ENCODE assay signal across 11 mouse cellular contexts in the genomic region with DNA sequence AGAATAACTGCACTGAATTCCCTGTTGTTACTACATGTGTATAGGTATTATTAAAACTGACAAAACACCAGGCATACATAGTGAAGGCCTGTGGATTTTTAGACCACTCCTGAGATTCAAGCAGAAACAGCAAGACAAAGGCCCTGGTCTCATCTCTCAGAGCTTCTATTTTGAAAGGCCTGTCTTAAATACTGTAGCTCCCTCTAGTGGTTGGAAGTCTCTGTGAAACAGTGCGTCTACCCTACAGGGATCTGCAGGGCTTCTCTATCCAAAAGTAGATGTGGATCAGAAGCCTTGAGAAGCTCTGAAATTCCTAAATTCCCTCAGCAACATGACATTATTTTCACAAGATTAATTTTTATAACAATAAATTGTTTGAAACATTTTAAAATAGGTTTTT. TPM values are rescaled to one million over a fixed set of nuclear protein-coding genes. Genes with fewer than 3 reads are reported as not detected.
DNase-seq lines count a peak whose midpoint lies in the region; ATAC-seq and TF ChIP-seq lines count a peak whose summit lies in the region.
"Had no signal": no experiment of that assay in that cellular context is flagged by ENCODE, and none has a peak within 500 bp of the region (broad histone marks: within the 10 kb centered on the region; RNA-seq: fewer than 3 reads in every experiment).

No protein-coding gene starts in this region.

- DNase-seq in frontal cortex, postnatal 14 days (ENCODE audit: low spot score in 2 of 2), result no peak
- peak; percentile 21 for DNase-seq in lung, postnatal 10 days
- DNase-seq in lung, adult 2 months, result no peak
- DNase-seq in c-Kit-positive CD71-positive TER-119-negative erythroid progenitor cells, embryonic 14.5 days (ENCODE audit: low read depth), result peak; percentile 36
- DNase-seq in adrenal gland, postnatal 4 days (ENCODE audit: low spot score in 2 of 2), result no peak

- no peak for TF ChIP-seq CTCF in lung, adult 2 months (IDR thresholded peaks at IDR 0.05; ENCODE audit: insufficient read depth, low read length)

- no peaks in the 10 kb centered on the region for H3K4me1 ChIP-seq in lung, adult 2 months (ENCODE audit: control insufficient read depth, insufficient read depth, low read length)
- no peaks in the 10 kb centered on the region for H3K4me1 ChIP-seq in midbrain, embryonic 15.5 days
- H3K4me1 ChIP-seq: neural tube, embryonic 12.5 days had no signal

- no peak overlapping the region for H3K27ac ChIP-seq in midbrain, embryonic 15.5 days
- H3K27ac ChIP-seq: neural tube, embryonic 12.5 days had no signal

- no peaks in the 10 kb centered on the region for H3K9me3 ChIP-seq in midbrain, embryonic 15.5 days
- H3K9me3 ChIP-seq: neural tube, embryonic 12.5 days had no signal

- H3K4me2 ChIP-seq in midbrain, embryonic 15.5 days, result no peak overlapping the region
- H3K4me2 ChIP-seq: neural tube, embryonic 12.5 days had no signal

- WGBS in lung, adult 2 months, result 45% methylated on average over 1 of the region's 1 CpGs
- WGBS in midbrain, embryonic 15.5 days, result 31% methylated on average over 1 of the region's 1 CpGs

- no peaks in the 10 kb centered on the region for H3K36me3 ChIP-seq in midbrain, embryonic 15.5 days (replicated peaks)
- H3K36me3 ChIP-seq: neural tube, embryonic 12.5 days had no signal

- H3K9ac ChIP-seq in midbrain, embryonic 15.5 days, result no peak overlapping the region
- H3K9ac ChIP-seq: neural tube, embryonic 12.5 days had no signal

- peak; percentile 91 for ATAC-seq in frontal cortex, adult (ENCODE audit: low TSS enrichment)
- peak; percentile 68 for ATAC-seq in megakaryocyte-erythroid progenitor cell, adult 5-6 weeks (replicated peaks; ENCODE audit: low FRiP score, low TSS enrichment, poor library complexity, severe bottlenecking)
- ATAC-seq in midbrain, embryonic 15.5 days (replicated peaks), result no peak

- H3K4me3 ChIP-seq in lung, adult 2 months (replicated peaks; ENCODE audit: extremely low read depth, low read depth, low read length), result no peak overlapping the region
- no peak overlapping the region for H3K4me3 ChIP-seq in midbrain, embryonic 15.5 days
- H3K4me3 ChIP-seq: neural tube, embryonic 12.5 days had no signal

- TF ChIP-seq POLR2A in lung, adult 2 months (IDR thresholded peaks at IDR 0.05; ENCODE audit: borderline replicate concordance, extremely low read depth, low read depth, low read length), result no peak

- no peaks in the 10 kb centered on the region for H3K27me3 ChIP-seq in midbrain, embryonic 15.5 days (replicated peaks)
- H3K27me3 ChIP-seq: neural tube, embryonic 12.5 days had no signal

RNA-seq across cellular contexts. Expression of a gene that starts 12.3 kb away (rescaled TPM):
- not detected in 2 replicates for polyA plus RNA-seq in lung, adult 2 months (2012; rRNA removed)
- not detected in 2 replicates for total RNA-seq in megakaryocyte-erythroid progenitor cell, adult 5-6 weeks (2014; fragmentation: Nextera tagmentation)
- not detected in 2 replicates for total RNA-seq in megakaryocyte-erythroid progenitor cell, adult 5-6 weeks (2017)
- not detected for total RNA-seq in adrenal gland, postnatal 4 days (2021)
- not detected in 2 replicates for polyA plus RNA-seq in midbrain, embryonic 15.5 days (2015; fragmentation: Nextera tagmentation; extraction: Ambion mirVana)
- total RNA-seq: adrenal gland, postnatal 36 days had no signal
- polyA plus RNA-seq: intestine, embryonic 14.5 days; neural tube, embryonic 12.5 days had no signal

RNA-seq across cellular contexts. Expression of a gene that starts 25.9 kb away (rescaled TPM):
- 0.07 and 0.08 TPM in 2 replicates for polyA plus RNA-seq in lung, adult 2 months (2012; rRNA removed)
- 0.72 and 0.87 TPM in 2 replicates for total RNA-seq in megakaryocyte-erythroid progenitor cell, adult 5-6 weeks (2014; fragmentation: Nextera tagmentation)
- 0.80 and 1.4 TPM in 2 replicates for total RNA-seq in megakaryocyte-erythroid progenitor cell, adult 5-6 weeks (2017)
- under 1 TPM; 0.14 to 0.17 TPM for total RNA-seq in adrenal gland, postnatal 4 days (2021)
- 0.05 TPM in 1 of 2 replicates, not detected in the other for polyA plus RNA-seq in midbrain, embryonic 15.5 days (2015; fragmentation: Nextera tagmentation; extraction: Ambion mirVana)
- polyA plus RNA-seq: neural tube, embryonic 12.5 days had no signal

RNA-seq across cellular contexts. Expression of a gene that starts 44.6 kb away (rescaled TPM):
- polyA plus RNA-seq in lung, adult 2 months (2012; rRNA removed), result not detected in 2 replicates
- total RNA-seq in megakaryocyte-erythroid progenitor cell, adult 5-6 weeks (2014; fragmentation: Nextera tagmentation), result not detected in 2 replicates
- not detected in 2 replicates for total RNA-seq in megakaryocyte-erythroid progenitor cell, adult 5-6 weeks (2017)
- not detected for total RNA-seq in adrenal gland, postnatal 4 days (2021)
- not detected in 2 replicates for polyA plus RNA-seq in midbrain, embryonic 15.5 days (2015; fragmentation: Nextera tagmentation; extraction: Ambion mirVana)
- total RNA-seq: adrenal gland, postnatal 36 days had no signal
- polyA plus RNA-seq: intestine, embryonic 14.5 days; neural tube, embryonic 12.5 days had no signal

RNA-seq across cellular contexts. Expression of a gene that starts 54.3 kb away (rescaled TPM):
- not detected in 2 replicates for polyA plus RNA-seq in lung, adult 2 months (2012; rRNA removed)
- total RNA-seq in megakaryocyte-erythroid progenitor cell, adult 5-6 weeks (2014; fragmentation: Nextera tagmentation), result not detected in 2 replicates
- total RNA-seq in megakaryocyte-erythroid progenitor cell, adult 5-6 weeks (2017), result not detected in 2 replicates
- total RNA-seq in adrenal gland, postnatal 4 days (2021), result not detected
- polyA plus RNA-seq in midbrain, embryonic 15.5 days (2015; fragmentation: Nextera tagmentation; extraction: Ambion mirVana), result not detected in 2 replicates
- total RNA-seq: adrenal gland, postnatal 36 days had no signal
- polyA plus RNA-seq: intestine, embryonic 14.5 days; neural tube, embryonic 12.5 days had no signal

Comparison
In these comparisons a context has a peak if more than half of its experiments do, and no peak if none do; other contexts are left out.
1. DNase-seq: peak in lung, postnatal 10 days (single experiment) and c-Kit-positive CD71-positive TER-119-negative erythroid progenitor cells, embryonic 14.5 days (single experiment); none in frontal cortex, postnatal 14 days (0 of 2), lung, adult 2 months (single experiment) and adrenal gland, postnatal 4 days (0 of 2).